Mouse (Mus musculus) adrenal gland, postnatal 36 days (tissue): ENCODE data around the gene Lipe. TPM values are rescaled to one million over a fixed set of nuclear protein-coding genes. Genes with fewer than 3 reads are reported as not detected.
"Not testable (repeated sequence)": the region's sequence is repeated elsewhere in the genome, so short reads cannot be mapped to it uniquely, and the experiment has no call there.

ENCODE experiments used
- DNase-seq, 2 experiments: peaks; one replicate each; pipeline ENCODE4 v3.0.0; 2021; ENCODE audit warnings: mixed read lengths in 1 of 2
- total RNA-seq, 2 experiments: library from RNA; stranded (reverse); gene quantifications; 2 replicates each; pipeline ENCODE4 v1.2.3; 2021

Lipe gene
- total RNA-seq, 2 experiments from 2014 or later: 342 to 355 TPM

DNA sequence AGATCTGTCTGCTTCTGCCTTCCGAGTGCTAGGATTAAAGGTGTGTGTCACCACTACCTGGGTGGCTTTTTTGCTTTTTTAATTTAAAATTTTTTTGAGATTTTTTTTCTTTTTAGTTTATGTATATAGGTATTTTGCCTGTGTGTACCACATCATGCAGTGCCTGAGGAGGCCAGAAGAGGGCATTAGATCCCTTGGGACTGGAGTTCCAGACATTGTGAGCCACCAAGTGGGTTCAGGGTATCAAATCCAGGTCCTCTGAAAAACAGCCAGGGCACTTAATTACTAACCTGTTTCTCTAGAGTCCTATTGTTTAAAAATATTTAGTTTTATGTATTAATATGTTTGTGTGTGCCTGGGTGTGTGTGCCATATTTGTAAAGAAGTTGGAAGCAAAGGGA, 19.1 kb upstream of the Lipe start:
- DNase-seq: peak; percentile 43 to 50

DNA sequence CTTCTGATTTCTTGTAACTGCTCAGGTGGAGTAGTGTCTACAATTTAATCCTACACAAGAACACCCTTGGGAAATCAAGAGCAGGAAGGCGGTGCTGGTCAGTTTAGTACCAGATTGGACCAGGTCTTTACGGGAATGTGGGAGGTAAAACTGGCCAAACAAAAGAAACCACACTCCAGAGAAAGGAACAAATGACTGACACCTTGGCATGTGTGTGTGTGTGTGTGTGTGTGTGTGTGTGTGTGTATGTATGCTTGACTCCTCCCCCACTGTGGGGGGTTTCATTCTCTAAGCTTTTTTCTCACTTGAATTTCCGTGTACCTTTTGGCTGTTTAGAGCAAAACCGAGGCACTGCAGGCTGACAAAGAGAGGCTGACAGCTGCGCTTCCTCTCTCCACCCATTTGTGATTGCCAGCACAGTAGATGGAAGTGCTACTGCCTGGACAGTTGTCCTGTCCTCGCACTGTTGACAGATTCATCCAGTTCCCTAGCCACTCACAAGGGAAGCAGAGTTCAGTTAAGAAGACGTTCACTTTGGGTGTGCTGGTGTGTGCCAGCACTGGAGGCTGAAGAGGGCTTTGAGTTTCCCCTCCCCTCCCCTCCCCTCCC, 14.4 kb upstream of the Lipe start, which contains the start of gene Cxcl17:
Gene Cxcl17, minus strand, starts transcription at position 54 of the 609 bp plus-strand sequence.
- DNase-seq: no peak

DNA sequence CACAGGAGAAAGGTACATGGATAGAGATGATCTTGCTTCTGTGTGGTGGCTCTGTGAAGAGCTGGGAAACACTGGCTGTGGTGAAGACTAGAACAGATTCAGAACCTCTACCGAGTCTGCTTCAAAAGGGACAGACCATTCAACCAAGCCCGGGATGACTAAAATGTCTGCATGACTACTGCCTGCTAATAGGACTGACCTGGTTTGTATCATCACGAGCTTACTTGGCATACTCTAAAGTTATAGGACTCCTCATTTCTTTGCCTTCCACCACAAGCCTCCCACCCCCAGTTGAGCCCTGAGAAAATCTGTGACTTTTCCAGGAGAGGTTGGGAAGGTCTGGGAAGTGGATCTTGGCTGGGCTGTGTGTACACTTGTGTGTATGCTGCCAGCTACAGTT, 13.4 kb upstream of the Lipe start:
- no peak for DNase-seq

DNA sequence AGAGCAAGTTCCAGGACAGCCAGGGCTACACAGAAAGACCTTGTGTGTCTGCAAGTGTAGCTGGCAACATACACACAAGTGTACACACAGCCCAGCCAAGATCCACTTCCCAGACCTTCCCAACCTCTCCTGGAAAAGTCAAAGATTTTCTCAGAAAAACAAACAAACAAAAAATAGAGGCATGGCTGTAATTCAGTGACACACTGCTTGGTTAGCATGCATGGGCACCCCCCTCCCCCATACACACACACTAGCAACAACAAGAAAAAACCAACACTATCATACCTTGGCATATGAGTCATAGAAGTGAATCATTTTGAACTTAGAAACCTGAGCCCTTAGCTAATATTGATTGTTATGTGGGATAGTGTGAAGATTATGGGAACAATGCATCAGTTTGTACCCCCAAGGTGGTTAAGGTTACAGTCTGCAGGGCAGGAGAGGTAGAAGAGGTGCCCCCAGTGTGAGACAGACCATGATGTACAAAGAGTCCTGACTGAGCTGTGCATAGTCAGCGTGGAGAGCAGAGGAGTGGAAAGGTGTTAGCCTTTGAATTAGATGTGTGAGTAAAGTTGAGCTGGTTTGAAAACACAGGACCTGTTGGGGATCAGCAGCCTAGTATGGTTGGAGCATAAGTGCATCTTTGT, 12.6 kb upstream of the Lipe start:
- no peak for DNase-seq

DNA sequence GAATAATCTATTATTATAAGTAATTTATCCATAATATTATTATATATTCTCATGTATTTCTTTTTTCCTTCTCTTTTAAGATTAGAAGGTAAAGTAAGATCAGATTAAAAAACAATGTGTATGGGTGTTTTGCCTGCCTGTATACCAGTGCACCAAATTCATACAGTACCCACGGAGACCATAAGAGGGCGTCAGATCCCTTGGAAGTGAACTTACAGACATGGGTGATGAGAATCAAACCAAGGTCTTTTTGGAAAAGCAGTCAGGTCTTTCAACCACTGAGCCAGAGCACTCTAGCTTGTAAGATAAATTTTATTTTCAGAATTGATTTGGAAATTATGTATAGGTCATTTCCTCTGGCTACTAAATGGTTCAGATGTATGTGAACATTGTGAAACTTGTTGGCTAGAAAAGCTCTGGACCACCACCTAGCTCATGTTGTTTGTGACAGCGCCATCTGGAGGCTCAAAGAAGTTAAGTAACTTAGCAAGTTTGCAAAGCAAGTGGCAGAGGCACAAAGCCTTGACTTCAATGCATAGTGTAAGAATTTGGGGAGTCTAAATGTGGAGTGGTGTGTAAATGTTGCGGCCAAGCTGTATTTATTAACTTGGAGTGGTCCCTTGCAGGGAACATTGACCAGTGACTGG, 10.7 kb upstream of the Lipe start:
- DNase-seq: peak; percentile 15 to 56

DNA sequence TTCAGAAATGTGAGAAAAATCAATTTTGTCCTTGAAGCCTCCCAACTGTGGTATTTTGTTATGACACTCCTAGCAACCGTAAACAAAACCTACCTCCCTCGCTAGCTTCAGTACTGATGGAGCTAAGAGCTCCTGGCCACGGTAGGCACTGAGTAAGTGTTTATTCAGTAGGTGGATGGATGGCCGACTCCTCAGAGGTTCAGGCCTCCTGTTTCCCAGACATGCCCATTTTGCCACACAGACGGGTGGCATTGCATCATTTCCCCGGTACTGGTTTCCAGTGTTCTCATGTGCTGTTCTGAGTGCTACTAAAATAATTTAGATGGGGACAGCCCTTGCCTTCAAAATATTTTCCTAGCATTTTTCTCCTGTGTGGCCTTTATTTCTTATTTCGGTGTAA, 8.0 kb upstream of the Lipe start:
- peak in 1 of 2 experiments; percentile 20 for DNase-seq

DNA sequence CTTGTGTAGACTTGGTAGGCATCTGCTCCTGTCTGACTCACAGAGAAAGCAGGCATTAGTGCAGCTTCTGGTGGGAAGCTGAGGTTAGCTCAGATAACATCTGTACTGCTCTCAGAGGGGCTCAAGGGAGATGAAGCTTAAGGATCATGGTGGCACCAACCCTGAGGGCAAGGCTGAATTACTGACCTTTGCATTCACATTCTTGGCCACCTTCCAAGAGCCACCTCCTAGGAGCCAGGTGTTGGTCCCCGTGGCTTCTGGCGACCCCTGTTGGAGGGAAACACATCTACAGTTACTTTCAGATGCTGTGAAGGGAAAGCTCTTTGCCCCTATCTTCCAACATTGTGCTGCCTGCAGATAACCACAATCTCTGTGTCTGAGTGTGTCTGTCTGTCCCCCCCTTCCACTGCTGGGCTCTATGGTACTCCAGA, 4.2 kb upstream of the Lipe start:
- peak; percentile 79 to 80 for DNase-seq

DNA sequence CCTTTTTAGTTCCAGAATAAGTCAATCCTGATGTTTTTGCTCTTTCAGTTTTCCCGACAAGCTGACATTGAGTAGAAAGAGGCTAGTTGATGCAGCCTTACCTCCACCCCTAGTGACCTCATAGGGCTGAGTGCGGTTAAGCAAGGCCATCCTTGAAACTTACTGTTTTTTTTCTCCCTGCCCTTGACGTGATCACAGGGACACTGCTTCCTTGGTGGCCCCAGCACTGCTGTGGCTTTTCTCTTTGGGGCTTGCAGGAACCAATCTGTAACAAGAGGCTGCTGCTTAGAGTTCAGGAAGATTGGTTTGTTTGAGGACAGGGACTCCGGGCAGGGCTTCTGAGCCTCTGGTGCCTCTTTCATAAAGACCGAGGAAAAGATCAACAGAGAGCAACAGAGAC, 3.5 kb upstream of the Lipe start:
- peak; percentile 72 to 74 for DNase-seq

DNA sequence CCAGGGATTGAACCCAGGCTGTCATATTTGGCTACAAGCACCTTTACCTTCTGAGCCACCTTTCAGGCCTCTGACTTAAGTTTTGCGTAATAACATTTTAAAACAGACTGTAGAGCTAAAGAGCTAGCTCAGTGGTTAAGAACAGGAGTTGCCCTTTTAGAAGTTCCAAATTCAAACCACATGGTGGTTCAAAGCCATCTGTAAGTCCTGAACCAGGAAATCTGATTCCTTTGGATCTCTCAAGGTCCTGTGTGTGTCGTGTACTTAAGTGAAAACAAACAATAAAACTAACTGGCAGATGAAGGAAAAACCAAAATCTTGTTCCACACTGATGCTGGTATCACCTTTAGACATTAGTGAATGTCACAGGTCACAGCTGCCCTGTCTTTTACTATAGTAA, 3.0 kb upstream of the Lipe start:
- DNase-seq: no peak

DNA sequence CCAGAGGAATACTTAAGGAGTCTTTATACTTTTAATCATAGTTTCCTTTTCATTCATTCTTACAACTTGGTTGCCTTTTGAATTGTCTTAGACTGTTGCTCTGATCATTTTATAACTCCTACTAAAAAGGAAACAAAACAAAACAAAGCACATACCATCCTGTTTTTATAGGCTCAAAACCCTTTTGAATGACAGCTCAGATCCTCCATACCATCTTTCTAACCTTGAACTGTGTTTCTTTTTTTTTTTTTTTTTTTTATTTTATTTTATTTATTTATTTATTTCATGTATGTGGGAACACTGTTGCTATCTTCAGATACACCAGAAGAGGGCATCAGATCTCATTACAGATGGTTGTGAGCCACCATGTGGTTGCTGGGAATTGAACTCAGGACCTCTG, 518 bp upstream of the Lipe start:
- DNase-seq: not testable (repeated sequence)

DNA sequence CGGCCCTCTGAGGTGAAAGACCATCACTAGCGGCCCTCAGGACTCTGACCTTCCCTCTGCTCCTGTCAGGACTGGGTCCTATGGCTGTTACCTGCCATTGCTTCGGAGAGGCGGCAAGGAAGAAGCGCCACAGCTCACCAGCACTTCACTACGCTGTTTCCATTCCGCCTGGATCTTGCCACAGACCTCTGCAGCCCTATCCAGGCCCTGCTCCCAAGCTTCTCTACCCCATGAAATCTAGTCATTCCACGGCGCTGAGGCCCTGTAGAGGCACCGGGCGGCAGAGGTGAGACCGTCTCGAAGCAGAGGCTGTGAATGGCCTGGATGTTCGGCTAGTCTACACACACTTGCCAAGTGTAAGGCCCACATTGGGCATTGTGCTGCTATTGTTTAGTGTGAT, 1.9 kb downstream of the Lipe start:
- no peak for DNase-seq

DNA sequence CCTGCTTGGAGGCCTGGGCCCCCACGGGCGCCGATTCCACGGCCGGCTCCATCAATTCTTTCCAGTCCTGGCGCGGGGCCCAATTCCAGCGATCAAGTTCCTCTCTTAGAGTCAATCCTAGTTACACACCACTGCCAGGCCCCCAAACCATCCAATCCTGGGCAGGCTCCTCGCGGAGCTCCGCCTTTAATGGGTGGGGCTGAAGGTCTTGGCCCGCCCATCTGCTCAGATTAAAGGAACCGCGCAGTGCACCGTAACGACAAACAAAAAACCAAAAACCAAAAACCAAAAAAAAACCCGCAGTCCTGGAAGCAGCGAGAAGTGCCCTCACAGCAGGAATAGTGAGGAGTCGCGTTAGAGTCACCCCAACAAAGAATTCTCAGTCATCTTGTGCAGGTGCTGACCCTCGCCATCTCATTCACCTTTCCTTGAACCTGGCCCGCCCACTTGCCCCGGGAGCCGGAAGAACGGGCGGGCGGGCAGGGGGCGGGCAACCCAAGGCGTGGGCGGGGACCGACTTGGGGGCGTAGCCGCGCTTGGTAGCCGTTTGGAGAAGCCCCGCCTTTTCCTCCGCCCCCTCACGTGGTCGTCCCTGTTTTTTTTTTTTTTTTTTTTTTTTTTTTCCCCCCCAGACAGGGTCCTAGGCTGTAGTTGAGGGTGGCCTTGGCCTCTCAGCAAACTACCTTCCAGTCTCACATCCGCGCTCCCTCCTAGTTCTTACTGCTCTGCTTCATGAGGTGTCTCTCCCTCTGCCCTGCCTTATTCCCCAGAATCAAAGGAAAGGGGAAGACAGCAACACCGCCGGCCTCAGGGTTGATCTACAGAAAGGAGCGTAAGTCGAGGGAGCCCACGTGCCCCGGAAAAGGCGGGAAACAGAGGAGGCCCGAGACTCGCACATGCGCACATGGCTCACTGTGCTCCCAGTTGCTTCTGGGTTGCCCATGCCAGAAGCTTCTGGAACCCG, 2.7 kb downstream of the Lipe start:
- peak; percentile 97 to 98 for DNase-seq

DNA sequence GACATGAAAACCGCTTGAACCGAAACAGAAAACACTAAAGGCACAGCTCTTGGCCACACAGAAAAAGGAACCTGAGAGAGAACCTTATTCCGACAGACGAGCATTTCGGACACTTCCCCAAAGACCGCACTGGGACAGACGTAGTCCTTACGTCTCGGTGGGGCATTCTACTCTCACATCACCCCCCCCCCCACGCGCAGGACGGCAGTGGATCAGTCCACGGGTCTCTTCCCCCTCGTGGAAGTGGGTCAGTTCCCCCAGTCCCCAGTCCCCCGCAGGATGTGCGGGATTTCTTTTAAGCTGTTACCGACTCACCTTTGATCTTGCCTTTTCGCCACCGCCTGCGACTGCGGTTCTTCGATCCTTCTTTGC, 3.3 kb downstream of the Lipe start:
- DNase-seq: no peak

DNA sequence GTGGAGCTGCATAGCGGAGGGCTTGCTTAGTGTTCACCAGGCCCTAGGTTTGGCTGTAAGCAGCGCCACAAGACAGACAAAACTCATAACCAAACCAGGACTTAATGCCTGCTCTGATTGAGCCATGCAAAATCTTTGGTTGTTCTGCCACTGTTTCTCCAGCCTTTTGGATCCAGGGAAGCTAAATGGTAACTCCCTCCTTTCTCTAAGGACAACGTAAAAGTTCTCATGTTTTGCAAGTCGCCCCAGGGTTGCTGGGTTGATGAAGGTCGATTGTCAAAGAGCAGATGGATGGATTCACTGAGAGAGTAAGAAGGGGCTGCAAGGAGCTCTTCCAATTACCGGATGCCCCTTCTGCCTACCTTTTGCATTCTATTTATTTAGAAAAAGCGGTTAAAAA, 3.8 kb downstream of the Lipe start:
- no peak for DNase-seq

DNA sequence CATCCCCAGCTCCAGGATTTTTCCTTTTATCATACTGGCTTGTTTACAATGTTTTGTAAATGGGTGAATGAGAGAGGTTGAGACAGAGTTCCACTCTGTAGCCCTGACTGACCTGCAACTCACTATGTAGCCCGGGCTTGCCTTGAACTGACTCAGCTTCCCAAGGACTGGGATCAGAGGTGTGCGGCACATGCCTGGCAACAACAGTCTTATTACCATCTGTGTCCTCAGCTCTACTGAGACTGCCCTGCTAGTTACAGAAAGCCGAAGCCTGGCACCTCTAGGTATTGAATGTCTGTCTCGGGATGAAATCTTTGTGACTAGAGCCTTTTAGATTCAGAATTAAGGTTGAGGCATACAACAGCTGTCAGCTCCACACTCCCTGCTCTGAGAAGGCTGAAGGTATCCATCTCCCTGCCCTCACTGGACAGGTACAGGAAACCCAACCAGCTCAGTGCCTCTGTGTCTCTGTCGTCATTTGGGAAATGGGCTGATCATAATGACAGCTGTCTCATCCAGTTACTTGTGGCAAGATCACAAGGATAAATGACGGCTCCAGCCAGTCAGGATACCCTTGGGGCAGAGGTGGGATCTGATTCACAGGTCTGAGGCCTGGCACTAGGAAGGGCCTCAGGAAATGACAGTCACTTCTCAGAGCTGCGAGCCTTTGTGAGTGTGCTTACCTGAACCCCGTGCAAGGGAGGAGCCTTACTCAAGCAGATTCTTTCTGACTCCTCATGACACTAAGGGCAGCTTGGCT, 4.9 kb downstream of the Lipe start:
- DNase-seq: peak; percentile 61 to 75

DNA sequence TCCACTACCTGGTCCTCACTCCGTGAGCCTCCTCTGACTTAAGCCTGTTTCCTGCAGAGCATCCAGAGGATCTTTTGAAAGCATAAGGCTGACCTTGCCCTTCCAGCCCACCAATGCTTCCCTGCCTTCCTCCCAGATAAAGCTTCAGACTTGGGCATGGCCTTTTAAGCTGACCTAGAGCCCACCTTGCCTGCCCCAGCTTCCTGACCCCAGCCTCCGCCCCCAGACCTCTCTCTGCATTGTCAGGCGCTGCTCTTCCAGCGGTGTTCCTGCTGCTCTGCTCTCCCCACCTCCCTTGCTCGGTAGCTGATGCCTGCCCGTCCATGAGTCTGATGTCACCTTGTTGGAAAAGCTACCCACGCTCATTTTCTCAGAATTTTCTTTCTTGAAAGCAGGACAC, 5.7 kb downstream of the Lipe start:
- DNase-seq: no peak

DNA sequence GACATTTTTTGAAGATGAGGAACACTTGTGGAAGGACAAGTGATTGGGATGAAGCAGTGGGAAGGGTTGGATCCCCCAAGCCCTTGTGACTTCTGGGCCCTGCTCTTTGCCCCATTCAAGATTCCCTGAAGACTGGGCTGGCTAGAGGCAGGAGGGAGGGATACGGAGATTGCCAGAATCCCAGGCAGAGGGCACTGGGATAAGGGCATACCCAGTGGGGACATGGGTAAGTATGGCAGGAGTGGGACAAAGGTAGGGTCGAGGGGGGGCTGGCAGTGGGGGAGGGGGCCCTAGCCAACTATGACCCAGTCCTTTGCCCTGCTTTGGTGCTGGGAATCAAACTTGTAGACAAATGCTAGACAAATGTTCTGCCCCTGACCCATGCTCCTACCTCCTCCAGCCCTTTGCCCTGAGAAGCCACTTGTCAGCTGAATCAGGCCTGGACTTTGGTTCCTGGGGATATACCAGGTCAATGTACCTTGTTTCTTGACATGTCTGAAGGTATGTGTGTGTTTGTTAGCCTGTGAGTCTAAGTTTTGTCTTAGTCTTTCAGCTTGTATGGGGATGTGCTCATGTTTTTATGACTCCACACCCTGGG, 6.6 kb downstream of the Lipe start:
- DNase-seq: peak in 1 of 2 experiments; percentile 54

DNA sequence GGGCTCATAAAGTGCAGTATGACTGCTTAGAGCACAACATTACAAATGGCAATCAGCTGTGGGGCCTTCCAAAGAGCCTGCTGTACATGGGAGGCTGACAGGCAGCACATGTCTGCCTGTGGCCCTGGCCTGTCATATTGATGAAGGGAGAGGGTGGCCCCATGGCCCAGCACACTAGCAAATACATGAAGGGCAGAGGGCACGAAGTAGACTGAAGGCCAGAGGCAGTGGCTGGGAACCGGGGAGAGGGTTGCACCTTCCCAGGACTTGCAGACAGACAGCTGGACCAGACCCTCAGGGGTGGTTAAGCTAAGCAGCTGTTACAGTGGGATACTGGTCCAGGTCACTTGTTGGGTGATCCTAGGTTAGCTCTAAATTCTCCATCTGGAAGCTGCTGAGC, 7.5 kb downstream of the Lipe start:
- peak; percentile 73 for DNase-seq

DNA sequence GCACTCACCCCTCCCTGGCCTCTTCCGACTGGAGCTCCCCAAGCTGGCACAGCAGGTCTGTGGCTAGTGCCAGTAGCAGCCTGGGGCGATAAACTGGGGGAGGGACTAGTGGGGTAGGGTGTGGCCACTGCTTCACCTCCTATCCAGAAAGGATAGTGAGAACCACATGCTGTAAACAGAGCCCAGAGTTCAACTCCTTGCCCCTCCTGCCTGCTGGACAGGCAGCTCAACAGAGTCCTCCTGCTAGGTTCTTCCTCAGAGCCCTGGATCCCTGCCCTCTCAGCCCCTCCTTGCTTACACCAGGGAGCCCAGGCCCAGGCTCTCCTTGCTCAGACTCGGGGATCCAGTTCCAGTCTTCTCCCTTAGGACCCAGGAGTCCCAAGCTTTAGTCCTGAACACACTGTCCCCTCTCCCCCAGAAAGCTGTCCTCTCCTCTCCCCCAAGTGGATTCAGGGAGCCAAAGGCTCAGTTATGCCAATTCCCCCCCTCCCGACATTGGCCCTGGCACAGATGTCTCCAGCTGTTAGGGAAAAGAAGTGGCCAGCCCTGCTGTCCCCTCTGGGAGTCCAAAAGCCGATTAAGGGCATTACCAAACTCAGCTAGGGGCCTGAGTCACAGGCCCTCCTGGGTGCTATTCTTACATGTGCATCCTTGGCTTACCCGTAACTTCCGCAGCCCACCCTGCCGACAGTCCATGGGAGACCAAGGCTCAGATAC, 8.3 kb downstream of the Lipe start:
- DNase-seq: peak; percentile 79 to 82

DNA sequence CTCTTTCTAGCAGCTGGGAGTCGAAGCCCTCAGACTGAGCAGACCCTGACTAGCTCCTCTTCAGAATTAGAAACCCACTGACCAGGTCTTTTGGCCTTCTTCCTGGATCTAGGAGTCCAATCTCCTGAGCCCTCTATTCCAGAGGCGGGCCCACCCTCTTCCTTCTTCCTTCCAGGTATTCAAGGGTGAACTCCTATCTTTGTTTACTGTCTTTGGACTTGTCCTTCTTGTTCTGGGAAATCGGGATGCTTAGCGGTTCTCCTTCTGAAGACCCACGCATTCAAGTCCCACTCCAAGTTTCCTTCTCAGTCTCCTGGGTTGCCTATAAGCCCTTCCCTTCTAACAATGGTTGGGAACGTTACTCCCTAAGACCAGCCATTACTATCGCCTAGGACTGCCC, 9.6 kb downstream of the Lipe start:
- no peak for DNase-seq
